Mouse (Mus musculus) neural tube, embryonic 11.5 days (tissue): ENCODE measurements around the gene Sez6l2. TPM values are rescaled to one million over a fixed set of nuclear protein-coding genes. Genes with fewer than 3 reads are reported as not detected.

Experiments used
- ATAC-seq: fragments of 200-750 bp; cut with Nextera tagmentation; 2 replicates; pipeline ENCODE4 v1.8.0; 2017; ENCODE audit warnings: moderate number of reproducible peaks, mild to moderate bottlenecking, moderate TSS enrichment, moderate library complexity; ENCODE audit not compliant: insufficient read depth, low FRiP score, low TSS enrichment
- DNase-seq: peaks from one replicate; pipeline ENCODE4 v3.0.0-alpha.2; 2015; ENCODE audit warnings: low spot score
- H3K27ac ChIP-seq: fragments of 300-500 bp; sonication (generic); 2 replicates; pipeline ENCODE4 v1.5.1; 2014; ENCODE audit warnings: low read depth, mild to moderate bottlenecking, low read length
- H3K27me3 ChIP-seq: fragments of 300-500 bp; sonication (generic); 2 replicates; pipeline ENCODE4 v1.6.1; 2014; ENCODE audit warnings: mild to moderate bottlenecking, low read length, mixed read lengths; ENCODE audit not compliant: control insufficient read depth, insufficient read depth
- H3K36me3 ChIP-seq: fragments of 300-500 bp; sonication (generic); 2 replicates; pipeline ENCODE4 v1.6.1; 2014; ENCODE audit warnings: mild to moderate bottlenecking, low read length, moderate library complexity, mixed read lengths; ENCODE audit not compliant: control insufficient read depth, insufficient read depth
- H3K4me1 ChIP-seq: fragments of 300-500 bp; sonication (generic); 2 replicates; pipeline ENCODE4 v1.6.1; 2014; ENCODE audit warnings: low read length, mixed read lengths; ENCODE audit not compliant: control insufficient read depth, insufficient read depth
- H3K4me2 ChIP-seq: fragments of 300-500 bp; sonication (generic); 2 replicates; pipeline ENCODE4 v1.6.1; 2014; ENCODE audit warnings: low read depth, mild to moderate bottlenecking, moderate library complexity
- H3K4me3 ChIP-seq: fragments of 300-500 bp; sonication (generic); 2 replicates; pipeline ENCODE4 v1.5.1; 2014; ENCODE audit warnings: low read depth, low read length
- H3K9ac ChIP-seq: fragments of 300-500 bp; sonication (generic); 2 replicates; pipeline ENCODE4 v1.6.1; 2014; ENCODE audit warnings: mild to moderate bottlenecking, low read length
- H3K9me3 ChIP-seq: fragments of 300-500 bp; sonication (generic); 2 replicates; pipeline ENCODE4 v1.6.1; 2016; ENCODE audit warnings: low read length; ENCODE audit not compliant: control insufficient read depth
- WGBS: fragments of 180-500 bp; shearing (Covaris S2); extraction: QIAGEN DNeasy Blood & Tissue Kit; methylation state at CpG from one replicate; pipeline ENCODE4 v1.1.7; 2014; 5-methylcytosine and 5-hydroxymethylcytosine counted together
- polyA plus RNA-seq: library from polyadenylated mRNA; unstranded; fragments of >200 nt; fragmentation: Nextera tagmentation; extraction: Ambion mirVana; gene quantifications from 2 replicates; pipeline ENCODE4 v1.2.1, GENCODE M21; 2014

The Sez6l2 gene
- polyA plus RNA-seq, 1 experiment from 2014 or later, result 13.5 TPM

DNA sequence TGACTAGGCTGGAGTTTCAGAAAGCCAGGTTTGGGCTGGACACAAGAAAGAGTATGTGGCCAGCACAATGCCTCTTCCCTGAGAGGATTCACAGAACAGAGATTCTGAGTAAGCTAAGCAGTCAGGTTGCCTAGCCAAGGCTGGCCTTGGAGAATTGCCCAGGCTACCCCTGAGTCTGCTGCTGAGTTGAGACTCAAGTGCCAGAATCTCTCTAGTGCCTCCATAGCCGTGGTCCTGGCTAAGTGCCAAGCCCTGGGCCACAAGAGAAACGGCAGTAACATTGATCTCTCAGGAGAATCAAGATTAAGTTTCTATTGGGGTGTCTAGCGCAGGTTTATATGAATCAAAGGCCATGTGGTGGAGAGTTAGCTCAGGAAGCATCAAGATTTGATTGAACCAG is 15.2 kb downstream of the Sez6l2 start:
- ATAC-seq (no peak), DNase-seq (no peak)
- H3K9ac ChIP-seq, result no peak overlapping the region
- H3K4me2 ChIP-seq, result no peak overlapping the region
- H3K4me3 ChIP-seq, result no peak overlapping the region
- no peak overlapping the region for H3K27ac ChIP-seq
- H3K36me3 ChIP-seq, result no peaks in the 10 kb centered on the region
- WGBS, result 71% methylated on average over 3 of the region's 3 CpGs
- H3K27me3 ChIP-seq, result peaks cover 8% of the 10 kb centered on the region; the same call in 1 of the 2 replicates
- H3K4me1 ChIP-seq, result no peaks in the 10 kb centered on the region
- no peaks in the 10 kb centered on the region for H3K9me3 ChIP-seq

DNA sequence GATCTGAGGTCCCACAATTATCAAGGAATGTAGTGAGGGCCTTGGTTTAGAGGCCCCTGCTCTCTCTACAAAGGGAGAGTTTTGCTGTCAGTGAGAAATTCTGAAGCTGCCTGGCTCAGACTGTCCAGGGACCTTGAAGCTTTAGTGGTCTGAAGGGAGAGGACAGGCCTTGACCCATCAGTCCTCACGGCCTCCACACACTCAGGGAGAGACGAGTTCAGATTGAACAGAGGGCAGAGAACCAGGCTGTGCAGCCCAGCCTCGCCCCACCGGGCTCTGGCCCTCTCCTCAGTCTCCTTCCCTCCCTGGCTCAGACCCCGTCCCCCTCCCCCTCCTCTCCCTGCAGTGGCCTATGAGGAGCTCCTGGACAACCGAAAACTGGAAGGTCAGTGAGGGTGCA is 17.0 kb downstream of the Sez6l2 start:
- DNase-seq (no peak), ATAC-seq (no peak)
- Histone ChIP-seq H3K4me1 (no peaks in the 10 kb centered on the region), H3K36me3 (no peaks in the 10 kb centered on the region), H3K9me3 (no peaks in the 10 kb centered on the region), H3K4me3 (no peak overlapping the region), H3K9ac (no peak overlapping the region), H3K4me2 (no peak overlapping the region), H3K27me3 (peaks cover 6% of the 10 kb centered on the region; the same call in 1 of the 2 replicates), H3K27ac (no peak overlapping the region)
- WGBS, result 71% methylated on average over 6 of the region's 6 CpGs

DNA sequence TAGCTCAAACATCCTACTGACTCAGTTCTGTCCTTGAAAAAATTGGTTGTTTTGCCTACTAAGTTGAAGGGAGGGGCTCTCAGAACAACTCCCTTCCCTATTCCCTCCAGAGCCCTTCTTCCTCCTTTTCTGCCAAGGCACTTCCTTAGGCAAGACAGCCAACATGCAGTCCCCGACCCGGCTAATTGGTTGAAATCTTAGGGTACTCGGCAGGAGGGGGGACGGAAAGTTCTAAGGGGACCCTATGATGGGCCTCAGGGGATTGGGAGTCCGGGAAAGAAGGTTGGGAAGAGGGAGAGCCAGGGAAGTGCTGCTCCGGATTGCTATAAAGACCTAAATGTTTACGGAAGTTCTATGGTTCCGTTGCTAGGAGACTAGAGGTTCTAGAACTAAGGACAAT is 25.1 kb downstream of the Sez6l2 start:
- no peak for DNase-seq
- Histone ChIP-seq H3K4me1 (peaks cover 6% of the 10 kb centered on the region; the same call in 1 of the 2 replicates), H3K36me3 (0 out of 2 replicates have a peak, but pooled peaks cover 6% of the 10 kb centered on the region), H3K9ac (peak overlapping the region; percentile 96; the same call in 1 of the 2 replicates), H3K27ac (no peak overlapping the region), H3K27me3 (no peaks in the 10 kb centered on the region), H3K4me3 (peak overlapping the region; percentile 94), H3K4me2 (peak overlapping the region; percentile 89), H3K9me3 (no peaks in the 10 kb centered on the region)
- ATAC-seq, result 0 out of 2 replicates have a peak, but pooled peaks have one; percentile 25
- WGBS, result 17% methylated on average over 8 of the region's 8 CpGs

GRCm38 (mm10) chr7:126975893-126975949 is 25.4 kb downstream of the Sez6l2 start, which contains the start of gene Cdipt:
Gene Cdipt (plus strand): TSS chr7:126975914.
- ATAC-seq (no peak), DNase-seq (no peak)
- H3K27me3 ChIP-seq, result no peaks in the 10 kb centered on the region
- no peaks in the 10 kb centered on the region for H3K9me3 ChIP-seq
- peaks cover 6% of the 10 kb centered on the region; the same call in 1 of the 2 replicates for H3K4me1 ChIP-seq
- peak within 1 kb of the TSS; percentile 94 for H3K4me3 ChIP-seq
- peak within 1 kb of the TSS; percentile 92 for H3K27ac ChIP-seq
- H3K9ac ChIP-seq, result peak within 1 kb of the TSS; percentile 96
- peak within 1 kb of the TSS; percentile 89 for H3K4me2 ChIP-seq
- H3K36me3 ChIP-seq, result 0 out of 2 replicates have a peak, but pooled peaks cover 6% of the 10 kb centered on the region
- 0% methylated on average over 1 of the region's 1 CpGs for WGBS

GRCm38 (mm10) chr7:126975950-126976866 is 25.8 kb downstream of the Sez6l2 start, which contains the start of gene Cdiptos:
Gene Cdiptos (minus strand): TSS chr7:126976098.
- under 1% methylated on average over 55 of the region's 55 CpGs for WGBS
- H3K4me1 ChIP-seq, result peaks cover 6% of the 10 kb centered on the region; the same call in 1 of the 2 replicates
- peak within 1 kb of the TSS; percentile 89 for H3K4me2 ChIP-seq
- no peaks in the 10 kb centered on the region for H3K27me3 ChIP-seq
- no peaks in the 10 kb centered on the region for H3K9me3 ChIP-seq
- 0 out of 2 replicates have a peak, but pooled peaks cover 6% of the 10 kb centered on the region for H3K36me3 ChIP-seq
- H3K4me3 ChIP-seq, result peak within 1 kb of the TSS; percentile 94
- peak within 1 kb of the TSS; percentile 96 for H3K9ac ChIP-seq
- DNase-seq (peak; percentile 98), ATAC-seq (peak; percentile 90)
- H3K27ac ChIP-seq, result peak within 1 kb of the TSS; percentile 92

GRCm38 (mm10) chr7:126976878-126977459 is 26.6 kb downstream of the Sez6l2 start:
- Histone ChIP-seq H3K9ac (peak overlapping the region; percentile 96), H3K27me3 (no peaks in the 10 kb centered on the region), H3K4me2 (peak overlapping the region; percentile 89), H3K36me3 (0 out of 2 replicates have a peak, but pooled peaks cover 6% of the 10 kb centered on the region), H3K4me1 (peaks cover 6% of the 10 kb centered on the region; the same call in 1 of the 2 replicates), H3K4me3 (peak overlapping the region; percentile 94), H3K9me3 (no peaks in the 10 kb centered on the region), H3K27ac (no peak overlapping the region)
- ATAC-seq (no peak), DNase-seq (no peak)
- 29% methylated on average over 14 of the region's 14 CpGs for WGBS

GRCm38 (mm10) chr7:126978841-126979240 is 28.5 kb downstream of the Sez6l2 start:
- 91% methylated on average over 6 of the region's 6 CpGs for WGBS
- peaks cover 6% of the 10 kb centered on the region; the same call in 1 of the 2 replicates for H3K4me1 ChIP-seq
- ATAC-seq, result no peak

DNA sequence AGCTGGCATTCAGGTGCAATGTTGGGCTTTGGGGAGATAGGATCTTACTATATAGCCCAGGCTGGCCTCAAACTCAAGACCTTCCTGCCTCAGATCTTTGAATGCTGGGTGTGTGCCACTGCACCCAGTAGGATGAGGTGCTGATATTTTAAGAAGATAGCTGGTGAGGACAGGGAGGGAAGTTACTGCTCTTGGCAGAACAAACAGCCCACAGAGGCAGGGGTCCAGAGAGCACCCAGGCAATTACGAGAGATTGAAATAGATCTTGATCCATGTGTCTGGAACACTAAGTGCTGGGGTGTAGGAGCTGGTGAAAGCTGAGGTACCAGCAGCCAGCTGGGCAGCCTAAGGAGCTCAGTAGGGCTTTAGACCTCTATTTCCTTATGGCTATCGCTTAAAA is 31.2 kb downstream of the Sez6l2 start:
- Histone ChIP-seq H3K36me3 (0 out of 2 replicates have a peak, but pooled peaks cover 6% of the 10 kb centered on the region), H3K9ac (no peak overlapping the region), H3K9me3 (no peaks in the 10 kb centered on the region), H3K4me2 (no peak overlapping the region), H3K27me3 (no peaks in the 10 kb centered on the region), H3K4me3 (no peak overlapping the region), H3K27ac (no peak overlapping the region), H3K4me1 (peaks cover 6% of the 10 kb centered on the region; the same call in 1 of the 2 replicates)
- no peak for DNase-seq
- 91% methylated on average over 2 of the region's 2 CpGs for WGBS
- ATAC-seq, result no peak

More at GRCm38 (mm10) chr7:126978841-126979240, 28.5 kb downstream of the Sez6l2 start:
- H3K4me2 ChIP-seq, result no peak overlapping the region
- DNase-seq, result no peak
- 0 out of 2 replicates have a peak, but pooled peaks cover 6% of the 10 kb centered on the region for H3K36me3 ChIP-seq
- no peaks in the 10 kb centered on the region for H3K27me3 ChIP-seq
- H3K9ac ChIP-seq, result no peak overlapping the region
- no peak overlapping the region for H3K27ac ChIP-seq
- H3K4me3 ChIP-seq, result no peak overlapping the region
- no peaks in the 10 kb centered on the region for H3K9me3 ChIP-seq
